Mouse (Mus musculus) MEL (cell line): ENCODE data around the gene Abhd11. TPM values are rescaled to one million over a fixed set of nuclear protein-coding genes. Genes with fewer than 3 reads are reported as not detected.

ENCODE experiments used
- DNase-seq: peaks from one replicate; pipeline ENCODE4 v3.0.0; 2011; ENCODE audit warnings: low read depth, low spot score
- H3K27ac ChIP-seq: 2 replicates; pipeline ENCODE4 v1.5.1; 2012; ENCODE audit warnings: low read depth, mild to moderate bottlenecking, control low read depth, low read length, moderate library complexity; ENCODE audit not compliant: control insufficient read depth
- H3K27me3 ChIP-seq, 2 experiments: fragments of 150-350 bp in 1 of 2; sonication (generic) in 1 of 2; 2 replicates each; pipeline ENCODE4 v1.6.1; 2012; ENCODE audit warnings: low read length in 2 of 2, mild to moderate bottlenecking in 2 of 2, improper control_type of control experiment in 1 of 2, moderate library complexity in 1 of 2; ENCODE audit not compliant: insufficient read depth in 2 of 2, control insufficient read depth in 1 of 2
- H3K36me3 ChIP-seq, 2 experiments: 2 replicates each; pipeline ENCODE4 v1.6.1; 2012 to 2014; ENCODE audit warnings: low read length in 2 of 2, improper control_type of control experiment in 1 of 2, inconsistent platforms in 1 of 2, mild to moderate bottlenecking in 1 of 2; ENCODE audit not compliant: insufficient read depth in 2 of 2, control insufficient read depth in 1 of 2
- H3K4me1 ChIP-seq, 2 experiments: fragments of 150-350 bp in 1 of 2; sonication (generic) in 1 of 2; 2 replicates each; pipeline ENCODE4 v1.6.1; 2012; ENCODE audit warnings: low read length in 2 of 2, improper control_type of control experiment in 1 of 2, mild to moderate bottlenecking in 1 of 2; ENCODE audit not compliant: insufficient read depth in 2 of 2, control insufficient read depth in 1 of 2
- H3K4me3 ChIP-seq, 2 experiments: fragments of 150-350 bp in 1 of 2; sonication (generic) in 1 of 2; 2 replicates each; pipeline ENCODE4 v1.5.1; 2012; ENCODE audit warnings: low read depth in 2 of 2, low read length in 2 of 2, mild to moderate bottlenecking in 2 of 2, moderate library complexity in 2 of 2, control low read depth in 1 of 2, improper control_type of control experiment in 1 of 2; ENCODE audit not compliant: control insufficient read depth in 1 of 2, insufficient read depth in 1 of 2
- H3K79me2 ChIP-seq: 2 replicates; pipeline ENCODE4 v1.6.1; 2012; ENCODE audit warnings: mild to moderate bottlenecking, low read length, moderate library complexity; ENCODE audit not compliant: control insufficient read depth, poor library complexity, insufficient read depth
- H3K9ac ChIP-seq: 2 replicates; pipeline ENCODE4 v1.6.1; 2012; ENCODE audit warnings: low read depth, mild to moderate bottlenecking, control low read depth, low read length, moderate library complexity; ENCODE audit not compliant: control insufficient read depth, poor library complexity, severe bottlenecking
- H3K9me3 ChIP-seq: fragments of 150-350 bp; sonication (generic); replicated peaks from 2 replicates; pipeline ENCODE4 v1.6.1; 2012; ENCODE audit warnings: mild to moderate bottlenecking, low read length, improper control_type of control experiment, moderate library complexity; ENCODE audit not compliant: insufficient read depth
- BHLHE40 ChIP-seq: IDR thresholded peaks from 2 replicates; pipeline ENCODE4 v1.6.1; 2012; ENCODE audit warnings: low read depth, mild to moderate bottlenecking, inconsistent platforms, low read length, improper control_type of control experiment, borderline replicate concordance
- CHD1 ChIP-seq: IDR thresholded peaks from 2 replicates; pipeline ENCODE4 v1.6.1; 2012; ENCODE audit warnings: low read depth, mild to moderate bottlenecking, inconsistent platforms, low read length, improper control_type of control experiment
- CHD2 ChIP-seq: IDR thresholded peaks from 2 replicates; pipeline ENCODE4 v1.6.1; 2011; ENCODE audit warnings: low read length, improper control_type of control experiment
- CTCF ChIP-seq, 3 experiments: IDR thresholded peaks in 2 of 3; conservative IDR thresholded peaks in 1 of 3; 2 replicates each; pipeline ENCODE4 v1.5.1; 2011 to 2012; ENCODE audit warnings: low read length in 3 of 3, low read depth in 2 of 3, mild to moderate bottlenecking in 2 of 3, improper control_type of control experiment in 1 of 3, inconsistent platforms in 1 of 3, mixed read lengths in 1 of 3, moderate library complexity in 1 of 3; ENCODE audit not compliant: control insufficient read depth in 1 of 3, insufficient read depth in 1 of 3, poor library complexity in 1 of 3, severe bottlenecking in 1 of 3
- ELF1 ChIP-seq: IDR thresholded peaks from 2 replicates; pipeline ENCODE4 v1.6.1; 2014; ENCODE audit warnings: low read depth, mild to moderate bottlenecking, inconsistent platforms, low read length, improper control_type of control experiment, moderate library complexity
- EP300 ChIP-seq, 2 experiments: IDR thresholded peaks; 2 replicates each; pipeline ENCODE4 v1.6.1; 2011; ENCODE audit warnings: improper control_type of control experiment in 2 of 2, low read length in 2 of 2, low read depth in 1 of 2, mild to moderate bottlenecking in 1 of 2
- HCFC1 ChIP-seq: IDR thresholded peaks from 2 replicates; pipeline ENCODE4 v1.6.1; 2012; ENCODE audit warnings: low read depth, mild to moderate bottlenecking, inconsistent platforms, low read length, improper control_type of control experiment, moderate library complexity
- JUND ChIP-seq: IDR thresholded peaks from 2 replicates; pipeline ENCODE4 v1.6.1; 2011; ENCODE audit warnings: low read depth, mild to moderate bottlenecking, improper control_type of control experiment, low read length
- KAT2A ChIP-seq: conservative IDR thresholded peaks from 2 replicates; pipeline ENCODE4 v1.6.1; 2012; ENCODE audit warnings: low read depth, low read length, improper control_type of control experiment, inconsistent platforms
- MAFK ChIP-seq: IDR thresholded peaks from 2 replicates; pipeline ENCODE4 v1.6.1; 2011; ENCODE audit warnings: low read depth, mild to moderate bottlenecking, low read length, improper control_type of control experiment, borderline replicate concordance
- MAX ChIP-seq: IDR thresholded peaks from 2 replicates; pipeline ENCODE4 v1.6.1; 2011; ENCODE audit warnings: low read length, improper control_type of control experiment
- MXI1 ChIP-seq: IDR thresholded peaks from 2 replicates; pipeline ENCODE4 v1.6.1; 2011; ENCODE audit warnings: mild to moderate bottlenecking, low read depth, low read length, improper control_type of control experiment
- MYB ChIP-seq: IDR thresholded peaks from 2 replicates; pipeline ENCODE4 v1.6.1; 2011; ENCODE audit warnings: mild to moderate bottlenecking, low read depth, low read length, improper control_type of control experiment
- NELFE ChIP-seq: IDR thresholded peaks from 2 replicates; pipeline ENCODE4 v1.6.1; 2011; ENCODE audit warnings: low read depth, low read length, improper control_type of control experiment
- POLR2A ChIP-seq, 2 experiments: IDR thresholded peaks; 2 replicates each; pipeline ENCODE4 v1.6.1; 2011 to 2012; ENCODE audit warnings: low read length in 2 of 2, mild to moderate bottlenecking in 2 of 2, control low read depth in 1 of 2, improper control_type of control experiment in 1 of 2, low read depth in 1 of 2, moderate library complexity in 1 of 2; ENCODE audit not compliant: control insufficient read depth in 1 of 2, insufficient read depth in 1 of 2, poor library complexity in 1 of 2
- POLR2AphosphoS5 ChIP-seq: IDR thresholded peaks from 2 replicates; pipeline ENCODE4 v1.6.1; 2012; ENCODE audit warnings: low read depth, borderline replicate concordance, mild to moderate bottlenecking, inconsistent platforms, low read length, moderate library complexity, mixed read lengths
- SMC3 ChIP-seq: IDR thresholded peaks from 2 replicates; pipeline ENCODE4 v1.6.1; 2011; ENCODE audit warnings: low read depth, low read length, improper control_type of control experiment
- UBTF ChIP-seq: IDR thresholded peaks from 2 replicates; pipeline ENCODE4 v1.6.1; 2012; ENCODE audit warnings: low read depth, mild to moderate bottlenecking, inconsistent platforms, low read length, improper control_type of control experiment, moderate library complexity, borderline replicate concordance; ENCODE audit not compliant: insufficient read depth
- USF1 ChIP-seq: IDR thresholded peaks from 2 replicates; pipeline ENCODE4 v1.6.1; 2014; ENCODE audit warnings: low read depth, mild to moderate bottlenecking, inconsistent platforms, low read length, improper control_type of control experiment, moderate library complexity
- USF2 ChIP-seq, 2 experiments: IDR thresholded peaks; 2 replicates each; pipeline ENCODE4 v1.6.1; 2011 to 2012; ENCODE audit warnings: improper control_type of control experiment in 2 of 2, low read length in 2 of 2, borderline replicate concordance in 1 of 2, inconsistent platforms in 1 of 2, low read depth in 1 of 2, mild to moderate bottlenecking in 1 of 2; ENCODE audit not compliant: insufficient read depth in 1 of 2
- ZMIZ1 ChIP-seq: IDR thresholded peaks from 2 replicates; pipeline ENCODE4 v1.6.1; 2012; ENCODE audit warnings: low read depth, mild to moderate bottlenecking, inconsistent platforms, low read length, improper control_type of control experiment, moderate library complexity
- ZNF384 ChIP-seq: IDR thresholded peaks from 2 replicates; pipeline ENCODE4 v1.6.1; 2012; ENCODE audit warnings: low read depth, mild to moderate bottlenecking, inconsistent platforms, low read length, improper control_type of control experiment
- polyA plus RNA-seq, 2 experiments: library from polyadenylated mRNA; stranded (reverse) in 1 of 2; unstranded in 1 of 2; fragments of >175 nt in 1 of 2; fragments of >200 nt in 1 of 2; gene quantifications; 2 replicates each; pipeline versions ENCODE4 v1.2.1 to v1.2.4; 2012; ENCODE audit warnings: low replicate concordance in 2 of 2, low read depth in 1 of 2; ENCODE audit not compliant: insufficient read length in 2 of 2, insufficient read depth in 1 of 2, missing spikeins in 1 of 2
- total RNA-seq: library from RNA; depleted of rRNA; stranded (reverse); fragments of 300-350 nt; gene quantifications from 2 replicates; pipeline ENCODE4 v1.2.3, GENCODE M21; 2012

Gene Abhd11
- total and polyA plus RNA-seq, 3 experiments = 51.7 to 55.9 TPM; not detected in 1

DNA sequence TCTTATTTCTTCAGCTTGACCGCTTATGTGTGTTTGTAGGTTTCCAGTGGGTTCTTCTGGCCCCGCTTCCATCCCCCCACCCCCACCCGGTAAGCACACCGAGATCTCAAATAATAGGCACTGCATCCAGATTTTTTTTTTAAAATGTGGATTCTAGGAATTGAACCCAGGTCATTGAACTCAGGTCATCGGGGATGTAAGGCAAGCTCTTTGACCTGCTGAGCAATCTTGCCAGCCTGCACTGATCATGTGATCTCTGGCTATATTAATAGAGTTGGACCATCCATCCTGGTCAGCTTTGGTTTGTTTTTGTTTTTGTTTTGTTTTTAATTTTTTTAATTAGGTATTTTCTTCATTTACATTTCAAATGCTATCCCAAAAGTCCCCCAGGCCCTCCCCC, 23.6 kb downstream of the Abhd11 start:
- no peak overlapping the region for H3K4me3 ChIP-seq
- peaks cover 0 to 8% of the 10 kb centered on the region in 2 experiments; a peak in 2 of 4 replicates for H3K36me3 ChIP-seq
- H3K9ac ChIP-seq = no peak overlapping the region
- no peaks in the 10 kb centered on the region for H3K27me3 ChIP-seq
- no peaks in the 10 kb centered on the region for H3K79me2 ChIP-seq
- no peak for DNase-seq
- H3K4me1 ChIP-seq = peaks cover 2 to 12% of the 10 kb centered on the region in 2 experiments
- no peaks in the 10 kb centered on the region for H3K9me3 ChIP-seq
- TF ChIP-seq USF1 = 0 out of 2 replicates have a peak, but pooled peaks have one; percentile 20
- TF ChIP-seq HCFC1 = no peak
- H3K27ac ChIP-seq = no peak overlapping the region

DNA sequence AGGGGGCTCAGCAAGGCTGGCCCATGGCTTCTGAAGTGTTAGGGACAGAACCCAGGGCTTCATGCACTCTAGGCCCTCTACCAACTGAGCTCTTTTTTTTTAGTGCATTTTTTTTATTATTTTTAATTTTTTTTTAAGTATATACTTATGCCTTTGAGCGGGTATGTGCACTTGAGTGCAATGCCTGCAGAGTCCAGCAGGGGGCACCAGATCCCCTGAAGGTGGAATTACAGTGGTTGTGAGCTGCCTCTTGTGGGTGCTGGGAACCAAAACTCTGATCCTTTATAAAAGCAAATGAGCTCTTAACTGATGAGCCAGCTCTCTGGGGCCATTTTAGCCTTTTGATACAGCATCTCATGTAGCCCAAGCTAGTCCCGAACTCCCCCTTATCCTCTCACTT, 25.6 kb downstream of the Abhd11 start:
- no peaks in the 10 kb centered on the region for H3K9me3 ChIP-seq
- H3K27ac ChIP-seq = no peak overlapping the region
- H3K4me1 ChIP-seq = peaks cover 0 to under 1% of the 10 kb centered on the region in 2 experiments; a peak in 2 of 4 replicates
- no peaks in the 10 kb centered on the region for H3K79me2 ChIP-seq
- no peak overlapping the region for H3K4me3 ChIP-seq
- no peak overlapping the region for H3K9ac ChIP-seq
- H3K36me3 ChIP-seq = peaks cover 0 to 1% of the 10 kb centered on the region in 2 experiments; a peak in 2 of 4 replicates
- DNase-seq = peak; percentile 26
- TF ChIP-seq CTCF (IDR thresholded peaks at IDR 0.05 in 2 of 3, conservative IDR thresholded peaks at IDR 0.05 in 1 of 3; ENCODE audit: control insufficient read depth in 1 of 3, insufficient read depth in 1 of 3, low read depth in 2 of 3, low read length in 3 of 3, poor library complexity in 1 of 3, severe bottlenecking in 1 of 3) (peak; percentile 47 to 66 (median 56)), POLR2AphosphoS5 (no peak)
- H3K27me3 ChIP-seq = no peaks in the 10 kb centered on the region

DNA sequence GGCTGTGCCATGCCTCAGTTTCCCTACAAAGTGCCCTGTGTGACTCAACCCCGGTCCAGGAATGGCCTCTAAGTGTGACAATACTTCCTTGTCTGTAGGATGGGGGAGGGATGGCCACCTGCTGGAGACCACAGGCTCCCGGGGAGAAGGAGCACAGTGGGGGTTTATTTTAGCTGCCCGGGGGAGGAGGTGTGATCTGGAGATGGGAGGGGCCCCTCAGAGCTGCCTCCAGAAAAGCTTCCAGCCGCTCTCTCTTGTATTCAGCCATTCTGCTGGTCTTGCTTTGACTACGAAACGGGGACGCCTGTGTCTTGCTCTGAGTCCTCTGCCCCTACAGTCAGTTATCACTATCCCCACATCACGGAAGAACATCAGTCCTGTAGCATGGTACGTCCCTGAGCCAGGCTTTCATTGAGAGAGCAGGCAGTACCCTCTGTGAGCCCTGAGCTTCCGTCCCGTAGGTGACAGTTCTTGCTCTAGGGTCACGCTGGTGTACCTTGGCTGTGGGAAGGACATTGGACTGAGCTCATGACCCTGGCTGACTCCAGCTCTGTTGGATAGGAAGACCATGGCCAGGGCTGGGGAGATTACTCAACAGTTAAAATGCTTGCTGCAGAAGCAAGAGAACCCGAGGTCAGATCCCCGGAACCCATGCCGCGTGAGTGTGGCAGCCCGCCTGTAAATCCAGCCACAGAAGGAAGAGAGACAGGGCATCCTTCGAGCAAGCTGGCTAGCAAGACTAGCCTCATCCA, 26.8 kb downstream of the Abhd11 start:
- Histone ChIP-seq H3K9ac (no peak overlapping the region), H3K36me3 (no peaks in the 10 kb centered on the region), H3K4me1 (no peaks in the 10 kb centered on the region; a peak in 1 of 4 replicates), H3K9me3 (no peaks in the 10 kb centered on the region), H3K79me2 (no peaks in the 10 kb centered on the region), H3K27me3 (no peaks in the 10 kb centered on the region), H3K27ac (no peak overlapping the region), H3K4me3 (no peak overlapping the region)
- TF ChIP-seq POLR2A (IDR thresholded peaks at IDR 0.05; ENCODE audit: control insufficient read depth in 1 of 2, insufficient read depth in 1 of 2, low read depth in 1 of 2, low read length in 2 of 2, poor library complexity in 1 of 2) = no peak
- TF ChIP-seq MAFK = no peak
- no peak for TF ChIP-seq EP300 (IDR thresholded peaks at IDR 0.05; ENCODE audit: low read depth in 1 of 2, low read length in 2 of 2)
- no peak for TF ChIP-seq CHD2
- TF ChIP-seq ELF1 = no peak
- TF ChIP-seq MXI1 = no peak
- no peak for TF ChIP-seq USF2 (IDR thresholded peaks at IDR 0.05; ENCODE audit: borderline replicate concordance in 1 of 2, insufficient read depth in 1 of 2, low read depth in 1 of 2, low read length in 2 of 2)
- no peak for TF ChIP-seq MYB
- no peak for TF ChIP-seq SMC3
- TF ChIP-seq ZNF384 = no peak
- no peak for TF ChIP-seq ZMIZ1
- TF ChIP-seq UBTF = no peak
- TF ChIP-seq MAX = no peak
- no peak for TF ChIP-seq CHD1
- TF ChIP-seq KAT2A = no peak
- TF ChIP-seq JUND = no peak
- TF ChIP-seq BHLHE40 = no peak
- no peak for TF ChIP-seq NELFE
- no peak for TF ChIP-seq POLR2AphosphoS5
- no peak for DNase-seq
